Comparison of ENCODE assay signal across 8 mouse cellular contexts in genomic region chrX:136895757-136896156, GRCm38 (mm10). TPM values are rescaled to one million over a fixed set of nuclear protein-coding genes. Genes with fewer than 3 reads are reported as not detected.
A peak's percentile ranks its signal among the peaks of the same experiment; 100 is the strongest.
DNase-seq lines count a peak whose midpoint lies in the region; TF ChIP-seq lines count a peak whose summit lies in the region.

No protein-coding gene starts in this region.

- H3K36me3 ChIP-seq in heart, adult 2 months (ENCODE audit: control insufficient read depth, insufficient read depth, low read length), result no peaks in the 10 kb centered on the region

- no peaks in the 10 kb centered on the region for H3K27me3 ChIP-seq in heart, adult 2 months (ENCODE audit: control insufficient read depth, insufficient read depth, low read length)

- peak; percentile 36 for TF ChIP-seq CTCF in heart, adult 2 months (IDR thresholded peaks at IDR 0.05)

- H3K9ac ChIP-seq in heart, adult 2 months (ENCODE audit: low read depth, low read length), result no peak overlapping the region

- intact Hi-C loops in heart, adult 2 months (cut with DNase I), result no loop called here

- no peak for DNase-seq in heart, adult 2 months
- DNase-seq in heart, adult 9 months (ENCODE audit: low spot score in 2 of 2), result no peak
- peak; percentile 38 for DNase-seq in testis, postnatal 10 days (ENCODE audit: low spot score)
- no peak for DNase-seq in testis, postnatal 14 days (ENCODE audit: low spot score)
- DNase-seq in embryo, embryonic 9.5 days (ENCODE audit: extremely low spot score), result peak; percentile 0
- peak; percentile 4 for DNase-seq in mesoderm, embryonic 11.5 days (ENCODE audit: low read depth, low spot score)
- DNase-seq in thymus, adult 18-20 months, result no peak
- no peak for DNase-seq in urinary bladder, postnatal 36 days (ENCODE audit: low spot score in 2 of 2)

- no peaks in the 10 kb centered on the region for H3K4me1 ChIP-seq in heart, adult 2 months (ENCODE audit: control insufficient read depth, insufficient read depth, low read length)

- no peak overlapping the region for H3K4me3 ChIP-seq in heart, adult 2 months

- 43% methylated on average over 2 of the region's 2 CpGs for WGBS in heart, adult 2 months

- no peak for TF ChIP-seq EP300 in heart, adult 2 months (IDR thresholded peaks at IDR 0.05; ENCODE audit: insufficient read depth, low read depth, low read length)

- no peak overlapping the region for H3K27ac ChIP-seq in heart, adult 2 months

- no peaks in the 10 kb centered on the region for H3K79me2 ChIP-seq in heart, adult 2 months (replicated peaks; ENCODE audit: control insufficient read depth, insufficient read depth, low read length)

- TF ChIP-seq POLR2A in heart, adult 2 months (IDR thresholded peaks at IDR 0.05; ENCODE audit: insufficient read depth, low read depth, low read length), result no peak

RNA-seq across cellular contexts. Expression of gene Rab9b, which starts 27.2 kb away (rescaled TPM):
- under 1 TPM; 0.07 to 0.26 TPM for total RNA-seq in heart, adult 2 months (2021)
- 0.14 and 0.20 TPM in 2 replicates for polyA plus RNA-seq in heart, adult 2 months (2012; rRNA removed)

RNA-seq across cellular contexts. Expression of gene H2bfm, which starts 31.4 kb away (rescaled TPM):
- total RNA-seq in heart, adult 2 months (2021), result not detected
- not detected in 2 replicates for polyA plus RNA-seq in heart, adult 2 months (2012; rRNA removed)

Comparison
In these comparisons a context has a peak if more than half of its experiments do, and no peak if none do; other contexts are left out.
1. DNase-seq: peak in testis, postnatal 10 days (single experiment), embryo, embryonic 9.5 days (single experiment) and mesoderm, embryonic 11.5 days (single experiment); none in heart, adult 2 months (0 of 2), heart, adult 9 months (0 of 2), testis, postnatal 14 days (single experiment), thymus, adult 18-20 months (0 of 2) and urinary bladder, postnatal 36 days (0 of 2).